Mouse (Mus musculus): ENCODE measurements at regions not wholly inside any gene's neighbourhood (a gene's known extent, or its start where the extent isn't known, plus 50 kb on each side); places are given as distances from the start of the nearest gene placed in this dataset.

DNA sequence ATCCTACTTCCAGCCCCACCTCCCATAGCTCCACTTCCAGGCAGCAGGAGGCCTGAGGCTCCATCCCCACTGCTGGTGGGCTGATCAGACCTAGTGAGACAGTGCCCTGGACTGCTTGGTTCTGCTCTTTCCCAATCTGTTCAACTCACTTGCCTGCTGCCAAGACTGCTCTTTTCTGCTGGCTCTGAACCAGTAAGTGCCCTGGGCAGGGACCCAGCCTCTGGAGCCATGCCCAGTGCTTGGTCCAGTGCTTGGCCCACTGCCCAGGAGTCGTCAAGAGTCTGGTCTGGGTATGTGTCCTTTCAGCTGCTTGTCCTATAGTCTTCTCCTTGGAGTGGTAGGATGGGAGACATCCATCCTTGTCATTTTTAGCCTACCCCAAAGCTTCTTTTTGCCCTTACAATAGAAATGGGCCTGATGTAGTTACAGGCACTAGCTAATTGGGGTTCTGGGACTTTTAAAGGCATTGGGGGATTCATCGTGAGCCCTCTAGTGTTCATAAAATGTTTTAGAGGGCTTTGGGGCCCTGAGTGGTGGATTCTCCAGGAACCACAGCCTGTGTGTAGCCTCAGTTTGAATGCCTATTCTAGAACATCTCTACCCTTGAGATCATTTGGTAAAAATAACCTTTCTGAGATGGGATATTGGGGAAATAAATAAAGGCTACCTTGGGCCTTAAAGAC is 94.7 kb upstream of the Ssbp2 start:
- TF ChIP-seq CTCF (conservative IDR thresholded peaks at IDR 0.05; ENCODE audit: low read length) (no peak), NANOG (IDR thresholded peaks at IDR 0.05; ENCODE audit: borderline replicate concordance, low read length) (no peak), POU5F1 (IDR thresholded peaks at IDR 0.05; ENCODE audit: borderline replicate concordance, low read length) (no peak)
- H3K9me3 ChIP-seq (ENCODE audit: low read length), result no peaks in the 10 kb centered on the region
- H3K36me3 ChIP-seq (ENCODE audit: insufficient read depth, low read length), result no peaks in the 10 kb centered on the region
- H3K27me3 ChIP-seq (ENCODE audit: insufficient read depth, low read length), result no peaks in the 10 kb centered on the region
- H3K4me3 ChIP-seq (replicated peaks; ENCODE audit: low read length), result no peak overlapping the region
- peaks cover 12% of the 10 kb centered on the region for H3K4me1 ChIP-seq (replicated peaks; ENCODE audit: low read depth, low read length)

- TF ChIP-seq POU5F1 (IDR thresholded peaks at IDR 0.05; ENCODE audit: borderline replicate concordance, low read length) (no peak), CTCF (conservative IDR thresholded peaks at IDR 0.05; ENCODE audit: low read length) (no peak), NANOG (IDR thresholded peaks at IDR 0.05; ENCODE audit: borderline replicate concordance, low read length) (no peak)
- no peaks in the 10 kb centered on the region for H3K36me3 ChIP-seq (ENCODE audit: insufficient read depth, low read length)
- no peak overlapping the region for H3K4me3 ChIP-seq (replicated peaks; ENCODE audit: low read length)
- peaks cover 19% of the 10 kb centered on the region for H3K4me1 ChIP-seq (replicated peaks; ENCODE audit: low read depth, low read length)
- no peaks in the 10 kb centered on the region for H3K27me3 ChIP-seq (ENCODE audit: insufficient read depth, low read length)
- H3K9me3 ChIP-seq (ENCODE audit: low read length), result no peaks in the 10 kb centered on the region
Measured at GRCm38 (mm10) chr13:91366540-91366939, 93.5 kb upstream of the Ssbp2 start.

GRCm38 (mm10) chr13:91367896-91368556 is 92.1 kb upstream of the Ssbp2 start:
- Histone ChIP-seq H3K4me1 (replicated peaks; ENCODE audit: low read depth, low read length) (peaks cover 32% of the 10 kb centered on the region), H3K4me3 (replicated peaks; ENCODE audit: low read length) (no peak overlapping the region), H3K36me3 (ENCODE audit: insufficient read depth, low read length) (no peaks in the 10 kb centered on the region), H3K27me3 (ENCODE audit: insufficient read depth, low read length) (peaks cover 9% of the 10 kb centered on the region; the same call in 1 of the 2 replicates), H3K9me3 (ENCODE audit: low read length) (no peaks in the 10 kb centered on the region)
- TF ChIP-seq CTCF (conservative IDR thresholded peaks at IDR 0.05; ENCODE audit: low read length) (no peak), NANOG (IDR thresholded peaks at IDR 0.05; ENCODE audit: borderline replicate concordance, low read length) (no peak), POU5F1 (IDR thresholded peaks at IDR 0.05; ENCODE audit: borderline replicate concordance, low read length) (no peak)

DNA sequence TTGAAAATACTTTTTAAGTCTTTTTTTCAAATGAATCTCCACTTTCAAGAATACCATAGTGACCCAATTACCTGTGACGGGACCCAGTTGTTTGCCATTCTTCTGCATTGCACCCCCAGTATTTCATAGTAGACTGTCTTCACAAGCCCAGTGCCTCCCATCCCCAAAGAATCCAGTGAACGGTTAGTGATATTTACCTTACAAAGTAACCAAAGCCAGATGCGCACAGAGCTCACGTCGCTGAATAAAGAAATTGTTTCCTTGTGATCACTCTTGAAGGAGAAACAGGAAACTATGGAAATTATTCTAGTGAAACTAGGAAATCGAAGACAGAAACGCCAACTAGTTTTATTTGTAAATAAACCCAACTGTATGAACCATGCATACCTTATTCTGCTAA is 91.4 kb upstream of the Ssbp2 start:
- no peak for TF ChIP-seq CTCF (conservative IDR thresholded peaks at IDR 0.05; ENCODE audit: low read length)
- no peak for TF ChIP-seq POU5F1 (IDR thresholded peaks at IDR 0.05; ENCODE audit: borderline replicate concordance, low read length)
- TF ChIP-seq NANOG (IDR thresholded peaks at IDR 0.05; ENCODE audit: borderline replicate concordance, low read length), result no peak
- Histone ChIP-seq H3K9me3 (ENCODE audit: low read length) (no peaks in the 10 kb centered on the region), H3K27me3 (ENCODE audit: insufficient read depth, low read length) (peaks cover 9% of the 10 kb centered on the region; the same call in 1 of the 2 replicates), H3K4me3 (replicated peaks; ENCODE audit: low read length) (no peak overlapping the region), H3K4me1 (replicated peaks; ENCODE audit: low read depth, low read length) (peaks cover 34% of the 10 kb centered on the region), H3K36me3 (ENCODE audit: insufficient read depth, low read length) (no peaks in the 10 kb centered on the region)

- peak overlapping the region; percentile 80 for H3K4me3 ChIP-seq (replicated peaks; ENCODE audit: low read length)
- H3K36me3 ChIP-seq (ENCODE audit: insufficient read depth, low read length), result no peaks in the 10 kb centered on the region
- no peak for TF ChIP-seq NANOG (IDR thresholded peaks at IDR 0.05; ENCODE audit: borderline replicate concordance, low read length)
- no peak for TF ChIP-seq CTCF (conservative IDR thresholded peaks at IDR 0.05; ENCODE audit: low read length)
- TF ChIP-seq POU5F1 (IDR thresholded peaks at IDR 0.05; ENCODE audit: borderline replicate concordance, low read length), result no peak
- peaks cover 34% of the 10 kb centered on the region for H3K4me1 ChIP-seq (replicated peaks; ENCODE audit: low read depth, low read length)
- no peaks in the 10 kb centered on the region; the same call in 1 of the 2 replicates for H3K9me3 ChIP-seq (ENCODE audit: low read length)
- H3K27me3 ChIP-seq (ENCODE audit: insufficient read depth, low read length), result peaks cover 9% of the 10 kb centered on the region; the same call in 1 of the 2 replicates
Measured at GRCm38 (mm10) chr13:91370021-91370420, 90.1 kb upstream of the Ssbp2 start.

DNA sequence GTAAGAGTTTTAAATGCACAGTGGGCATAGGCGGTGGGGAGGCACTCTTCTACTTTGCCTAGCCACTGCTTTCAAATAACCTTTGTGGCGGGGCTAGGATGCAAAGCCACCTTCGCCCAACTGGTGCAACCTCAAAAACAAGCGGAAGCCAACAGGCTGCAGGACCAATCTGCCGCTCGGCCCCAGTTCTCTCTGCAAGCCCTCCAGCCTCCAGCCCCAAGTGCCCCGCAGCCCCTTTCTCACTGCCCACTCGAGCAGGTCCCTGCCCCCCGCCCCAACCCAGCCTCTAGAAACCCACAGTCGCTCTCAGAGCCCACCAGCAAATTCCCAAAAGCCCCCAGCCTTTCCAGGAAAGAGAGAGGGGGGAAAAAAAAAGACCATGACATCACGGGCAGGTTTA is 89.6 kb upstream of the Ssbp2 start:
- peaks cover 9% of the 10 kb centered on the region; the same call in 1 of the 2 replicates for H3K27me3 ChIP-seq (ENCODE audit: insufficient read depth, low read length)

DNA sequence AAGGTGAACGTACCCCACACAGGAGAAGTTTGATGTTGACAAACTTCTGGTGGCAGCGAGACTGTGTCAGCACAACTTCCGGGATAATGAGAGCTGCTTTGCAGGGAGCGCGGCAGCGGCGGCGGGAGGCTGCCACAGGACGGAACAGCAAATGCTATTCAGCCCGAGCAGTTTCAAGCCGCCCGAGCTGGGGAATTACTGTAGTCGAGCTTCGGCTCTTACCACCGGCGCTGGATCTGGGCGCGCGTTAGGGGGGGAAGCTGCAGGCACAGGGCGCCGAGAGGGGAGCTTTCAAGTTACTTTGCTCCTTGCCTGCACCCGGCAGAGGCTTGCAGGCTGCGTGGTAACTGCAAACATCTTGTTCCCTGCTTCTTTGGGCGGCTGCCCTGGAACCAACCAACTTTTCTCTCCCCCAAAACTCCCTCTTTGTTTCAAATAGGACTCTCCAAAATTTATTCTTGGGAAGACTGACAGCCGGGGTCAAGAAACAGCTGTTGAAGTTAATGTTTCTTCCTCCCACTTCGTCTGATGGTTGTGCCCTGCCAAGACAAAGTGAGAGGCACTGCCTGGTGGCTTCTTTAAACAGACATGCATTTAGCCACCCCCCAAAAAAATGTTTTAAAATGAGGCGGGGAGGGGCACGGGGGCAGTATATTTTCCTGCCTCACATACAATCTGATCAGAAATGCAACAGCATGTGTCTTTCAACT is 89.0 kb upstream of the Ssbp2 start:
- H3K27me3 ChIP-seq (ENCODE audit: insufficient read depth, low read length), result peaks cover 9% of the 10 kb centered on the region; the same call in 1 of the 2 replicates
- peaks cover 3% of the 10 kb centered on the region for H3K9me3 ChIP-seq (ENCODE audit: low read length)
- TF ChIP-seq NANOG (IDR thresholded peaks at IDR 0.05; ENCODE audit: borderline replicate concordance, low read length) (no peak), CTCF (conservative IDR thresholded peaks at IDR 0.05; ENCODE audit: low read length) (no peak), POU5F1 (IDR thresholded peaks at IDR 0.05; ENCODE audit: borderline replicate concordance, low read length) (no peak)
- peaks cover 34% of the 10 kb centered on the region for H3K4me1 ChIP-seq (replicated peaks; ENCODE audit: low read depth, low read length)
- no peaks in the 10 kb centered on the region for H3K36me3 ChIP-seq (ENCODE audit: insufficient read depth, low read length)
- H3K4me3 ChIP-seq (replicated peaks; ENCODE audit: low read length), result peak overlapping the region; percentile 80

More for the DNA sequence above, 89.6 kb upstream of the Ssbp2 start:
- peak overlapping the region; percentile 80 for H3K4me3 ChIP-seq (replicated peaks; ENCODE audit: low read length)
- no peak for TF ChIP-seq POU5F1 (IDR thresholded peaks at IDR 0.05; ENCODE audit: borderline replicate concordance, low read length)
- TF ChIP-seq NANOG (IDR thresholded peaks at IDR 0.05; ENCODE audit: borderline replicate concordance, low read length), result no peak
- TF ChIP-seq CTCF (conservative IDR thresholded peaks at IDR 0.05; ENCODE audit: low read length), result no peak
- peaks cover 34% of the 10 kb centered on the region for H3K4me1 ChIP-seq (replicated peaks; ENCODE audit: low read depth, low read length)
- H3K36me3 ChIP-seq (ENCODE audit: insufficient read depth, low read length), result no peaks in the 10 kb centered on the region
- peaks cover 3% of the 10 kb centered on the region for H3K9me3 ChIP-seq (ENCODE audit: low read length)

DNA sequence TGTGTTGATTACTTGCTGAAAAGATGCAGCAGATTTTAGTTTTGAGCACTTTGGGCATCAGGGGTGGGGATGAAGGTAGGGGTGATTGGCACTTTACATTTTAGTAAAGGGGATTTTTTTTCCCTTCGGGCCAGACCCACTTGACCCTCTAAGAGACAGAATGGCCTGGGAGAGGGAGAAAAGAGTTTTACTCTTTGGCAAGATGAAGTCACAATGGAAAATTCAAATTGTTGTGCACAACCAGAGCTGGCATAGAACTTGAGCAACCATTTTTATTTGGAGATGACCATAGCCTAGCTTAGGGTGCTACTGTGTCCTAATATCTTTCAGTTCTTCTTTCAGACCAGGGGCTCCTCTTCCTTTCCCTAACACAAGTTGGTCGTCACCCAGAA is 88.5 kb upstream of the Ssbp2 start:
- peak overlapping the region; percentile 80; the same call in 1 of the 2 replicates for H3K4me3 ChIP-seq (replicated peaks; ENCODE audit: low read length)
- peaks cover 9% of the 10 kb centered on the region; the same call in 1 of the 2 replicates for H3K27me3 ChIP-seq (ENCODE audit: insufficient read depth, low read length)
- TF ChIP-seq CTCF (conservative IDR thresholded peaks at IDR 0.05; ENCODE audit: low read length) (no peak), NANOG (IDR thresholded peaks at IDR 0.05; ENCODE audit: borderline replicate concordance, low read length) (no peak), POU5F1 (IDR thresholded peaks at IDR 0.05; ENCODE audit: borderline replicate concordance, low read length) (no peak)
- H3K4me1 ChIP-seq (replicated peaks; ENCODE audit: low read depth, low read length), result peaks cover 34% of the 10 kb centered on the region
- peaks cover 7% of the 10 kb centered on the region for H3K9me3 ChIP-seq (ENCODE audit: low read length)
- H3K36me3 ChIP-seq (ENCODE audit: insufficient read depth, low read length), result no peaks in the 10 kb centered on the region
